Mouse (Mus musculus): ENCODE results near the gene Cep295nl.
"Not testable (repeated sequence)": the region's sequence is repeated elsewhere in the genome, so short reads cannot be mapped to it uniquely, and the experiment has no call there.

Cep295nl gene

GRCm38 (mm10) chr11:118318678-118319077 is 23.6 kb downstream of the Cep295nl start:
- DNase-seq, result no peak

- peak; percentile 70 for DNase-seq
Observed at GRCm38 (mm10) chr11:118317129-118317528, 25.2 kb downstream of the Cep295nl start.

- no peak for DNase-seq
Observed at GRCm38 (mm10) chr11:118316231-118316806, 26.0 kb downstream of the Cep295nl start.

GRCm38 (mm10) chr11:118312132-118312723 is 30.1 kb downstream of the Cep295nl start:
- no peak for DNase-seq

- not testable (repeated sequence) for DNase-seq
Observed at GRCm38 (mm10) chr11:118307962-118308361, 34.3 kb downstream of the Cep295nl start.

GRCm38 (mm10) chr11:118303959-118304358 is 38.3 kb downstream of the Cep295nl start:
- not testable (repeated sequence) for DNase-seq

- no peak for DNase-seq
Observed at GRCm38 (mm10) chr11:118298810-118299209, 43.5 kb downstream of the Cep295nl start.

- no peak for DNase-seq
Observed at GRCm38 (mm10) chr11:118297967-118298366, 44.3 kb downstream of the Cep295nl start.

GRCm38 (mm10) chr11:118295026-118295425 is 47.3 kb downstream of the Cep295nl start:
- DNase-seq, result no peak

GRCm38 (mm10) chr11:118292671-118293070 is 49.6 kb downstream of the Cep295nl start:
- DNase-seq, result no peak

- peak; percentile 100 for DNase-seq
Observed at GRCm38 (mm10) chr11:118289999-118290889, 52.1 kb downstream of the Cep295nl start, which contains the start of gene Usp36. Gene Usp36, minus strand, starts transcription at chr11:118290244.

- DNase-seq, result no peak
Observed at GRCm38 (mm10) chr11:118289562-118289961, 52.7 kb downstream of the Cep295nl start.

- DNase-seq, result peak; percentile 48
Observed at GRCm38 (mm10) chr11:118289037-118289511, 53.2 kb downstream of the Cep295nl start.

- DNase-seq, result no peak
Observed at GRCm38 (mm10) chr11:118287573-118287972, 54.7 kb downstream of the Cep295nl start.

- DNase-seq, result no peak
Observed at GRCm38 (mm10) chr11:118286434-118286833, 55.9 kb downstream of the Cep295nl start.

- no peak for DNase-seq
Observed at GRCm38 (mm10) chr11:118285791-118286190, 56.5 kb downstream of the Cep295nl start.
